Mouse (Mus musculus): ENCODE results near the gene Hs3st3a1.

Hs3st3a1 gene

GRCm38 (mm10) chr11:64489587-64490433 is 54.7 kb downstream of the Hs3st3a1 start:
- no peak for DNase-seq

- no peak for DNase-seq
These were observed 59.3 kb downstream of the Hs3st3a1 start for GRCm38 (mm10) chr11:64494448-64494847.

- no peak for DNase-seq
These were observed 60.8 kb downstream of the Hs3st3a1 start for GRCm38 (mm10) chr11:64495935-64496334.

GRCm38 (mm10) chr11:64496677-64497076 is 61.5 kb downstream of the Hs3st3a1 start:
- no peak for DNase-seq

GRCm38 (mm10) chr11:64500536-64501112 is 65.5 kb downstream of the Hs3st3a1 start:
- DNase-seq, result no peak

GRCm38 (mm10) chr11:64503040-64503439 is 67.9 kb downstream of the Hs3st3a1 start:
- DNase-seq, result no peak

GRCm38 (mm10) chr11:64505924-64506323 is 70.8 kb downstream of the Hs3st3a1 start:
- DNase-seq, result no peak

GRCm38 (mm10) chr11:64507024-64507423 is 71.9 kb downstream of the Hs3st3a1 start:
- DNase-seq, result no peak

GRCm38 (mm10) chr11:64509106-64509505 is 74.0 kb downstream of the Hs3st3a1 start:
- no peak for DNase-seq

- no peak for DNase-seq
These were observed 77.2 kb downstream of the Hs3st3a1 start for GRCm38 (mm10) chr11:64512301-64512700.

- no peak for DNase-seq
These were observed 78.3 kb downstream of the Hs3st3a1 start for GRCm38 (mm10) chr11:64513419-64513818.

- no peak for DNase-seq
These were observed 81.8 kb downstream of the Hs3st3a1 start for GRCm38 (mm10) chr11:64516712-64517589.

GRCm38 (mm10) chr11:64518146-64518841 is 83.2 kb downstream of the Hs3st3a1 start:
- DNase-seq, result no peak

- DNase-seq, result no peak
These were observed 89.0 kb downstream of the Hs3st3a1 start for GRCm38 (mm10) chr11:64523993-64524570.

- no peak for DNase-seq
These were observed 102.1 kb downstream of the Hs3st3a1 start for GRCm38 (mm10) chr11:64537230-64537629.

GRCm38 (mm10) chr11:64541866-64542265 is 106.7 kb downstream of the Hs3st3a1 start:
- DNase-seq, result no peak

- no peak for DNase-seq
These were observed 107.2 kb downstream of the Hs3st3a1 start for GRCm38 (mm10) chr11:64542335-64542734.

- DNase-seq, result no peak
These were observed 108.1 kb downstream of the Hs3st3a1 start for GRCm38 (mm10) chr11:64543181-64543641.

GRCm38 (mm10) chr11:64544236-64544635 is 109.1 kb downstream of the Hs3st3a1 start:
- no peak for DNase-seq

GRCm38 (mm10) chr11:64549380-64549779 is 114.2 kb downstream of the Hs3st3a1 start:
- DNase-seq, result no peak

GRCm38 (mm10) chr11:64549955-64550354 is 114.8 kb downstream of the Hs3st3a1 start:
- no peak for DNase-seq

- DNase-seq, result no peak
These were observed 123.2 kb downstream of the Hs3st3a1 start for GRCm38 (mm10) chr11:64558282-64558681.

Measured in cerebellum, postnatal 36 days (tissue).